Comparison of ENCODE assay signal across 21 mouse cellular contexts in genomic region chr9:19645193-19645592, GRCm38 (mm10). TPM values are rescaled to one million over a fixed set of nuclear protein-coding genes. Genes with fewer than 3 reads are reported as not detected.
DNase-seq lines count a peak whose midpoint lies in the region; ATAC-seq and TF ChIP-seq lines count a peak whose summit lies in the region.
"Had no signal": no experiment of that assay in that cellular context is flagged by ENCODE, and none has a peak within 500 bp of the region (broad histone marks: within the 10 kb centered on the region; RNA-seq: fewer than 3 reads in every experiment).

No protein-coding gene starts in this region.

- H3K9ac ChIP-seq in lung, postnatal 0 days (replicated peaks; ENCODE audit: low read depth): no peak overlapping the region
- H3K9ac ChIP-seq: embryonic facial prominence, embryonic 12.5 days; forebrain, embryonic 12.5 days had no signal

- no peaks in the 10 kb centered on the region for H3K79me2 ChIP-seq in macrophage (ENCODE audit: inconsistent target)

- peak; percentile 47 for TF ChIP-seq EP300 in lung, postnatal 0 days (IDR thresholded peaks at IDR 0.05)

- ATAC-seq in lung, postnatal 0 days: peak; percentile 73
- no peak for ATAC-seq in erythroid progenitor cell, adult 5-6 weeks (replicated peaks; ENCODE audit: low FRiP score, poor library complexity, severe bottlenecking)
- ATAC-seq: forebrain, embryonic 14.5 days; forebrain, embryonic 16.5 days had no signal

- DNase-seq in lung, postnatal 0 days (ENCODE audit: low spot score): peak; percentile 61
- no peak for DNase-seq in lung, postnatal 14 days
- peak; percentile 17 for DNase-seq in lung, postnatal 36 days
- DNase-seq in lung, adult 2 months: no peak
- no peak for DNase-seq in gastrocnemius, postnatal 36 days
- DNase-seq: adrenal gland, adult 2 months; adrenal gland, postnatal 10 days; adrenal gland, postnatal 25 days; cerebellum, adult 11-12 months; cerebellum, adult 2 months; cerebellum, adult 9-10 months; cerebellum, postnatal 10 days; cerebellum, postnatal 25 days had no signal

- no peak overlapping the region for H3K27ac ChIP-seq in lung, postnatal 0 days (ENCODE audit: low read length)
- peak overlapping the region; percentile 3; the same call in 1 of the 2 replicates for H3K27ac ChIP-seq in macrophage
- H3K27ac ChIP-seq: embryonic facial prominence, embryonic 10.5 days; embryonic facial prominence, embryonic 12.5 days; forebrain, embryonic 10.5 days; forebrain, embryonic 12.5 days had no signal

- no peak for TF ChIP-seq CTCF in lung, postnatal 0 days (IDR thresholded peaks at IDR 0.05)
- no peak for TF ChIP-seq CTCF in lung, adult 2 months (IDR thresholded peaks at IDR 0.05; ENCODE audit: insufficient read depth, low read length)

- TF ChIP-seq POLR2A in lung, adult 2 months (IDR thresholded peaks at IDR 0.05; ENCODE audit: borderline replicate concordance, extremely low read depth, low read depth, low read length): no peak

- intact Hi-C loops in gastrocnemius, postnatal 36 days (cut with DNase I): no loop called here

- H3K4me3 ChIP-seq in lung, postnatal 0 days (ENCODE audit: low read depth, low read length): no peak overlapping the region
- no peak overlapping the region for H3K4me3 ChIP-seq in lung, adult 2 months (replicated peaks; ENCODE audit: extremely low read depth, low read depth, low read length)
- no peak overlapping the region for H3K4me3 ChIP-seq in macrophage (ENCODE audit: inconsistent target)
- H3K4me3 ChIP-seq: embryonic facial prominence, embryonic 10.5 days; embryonic facial prominence, embryonic 12.5 days; forebrain, embryonic 10.5 days; forebrain, embryonic 12.5 days had no signal

- H3K9me3 ChIP-seq in lung, postnatal 0 days (ENCODE audit: low read length): no peaks in the 10 kb centered on the region
- H3K9me3 ChIP-seq: embryonic facial prominence, embryonic 10.5 days; embryonic facial prominence, embryonic 12.5 days; forebrain, embryonic 12.5 days had no signal

- WGBS in lung, postnatal 0 days: 61% methylated on average over 3 of the region's 3 CpGs
- WGBS in lung, adult 2 months: 73% methylated on average over 3 of the region's 3 CpGs
- WGBS in macrophage (ENCODE audit: missing documents): 77% methylated on average over 3 of the region's 3 CpGs

- peaks cover 24% of the 10 kb centered on the region; the same call in 1 of the 2 replicates for H3K36me3 ChIP-seq in lung, postnatal 0 days (ENCODE audit: insufficient read depth, low read length)
- H3K36me3 ChIP-seq in macrophage (ENCODE audit: inconsistent target): peaks cover 44% of the 10 kb centered on the region

- no peaks in the 10 kb centered on the region for H3K27me3 ChIP-seq in lung, postnatal 0 days (replicated peaks; ENCODE audit: insufficient read depth, low read length)
- H3K27me3 ChIP-seq: embryonic facial prominence, embryonic 12.5 days; forebrain, embryonic 12.5 days had no signal

- H3K4me1 ChIP-seq in lung, postnatal 0 days (ENCODE audit: insufficient read depth, low read depth, low read length): no peaks in the 10 kb centered on the region
- H3K4me1 ChIP-seq in lung, adult 2 months (ENCODE audit: control insufficient read depth, insufficient read depth, low read length): no peaks in the 10 kb centered on the region
- H3K4me1 ChIP-seq: embryonic facial prominence, embryonic 10.5 days; embryonic facial prominence, embryonic 12.5 days; forebrain, embryonic 10.5 days; forebrain, embryonic 12.5 days had no signal

- no peak overlapping the region for H3K4me2 ChIP-seq in lung, postnatal 0 days (replicated peaks; ENCODE audit: low read depth, low read length)
- H3K4me2 ChIP-seq: embryonic facial prominence, embryonic 12.5 days; forebrain, embryonic 12.5 days had no signal

RNA-seq across cellular contexts. Expression of gene Zfp317, which starts 23.3 kb away (rescaled TPM):
- 12.0 and 13.9 TPM in 2 replicates for polyA plus RNA-seq in lung, postnatal 0 days (2015; fragmentation: Nextera tagmentation; extraction: Ambion mirVana)
- polyA plus RNA-seq in lung, adult 2 months (2012; rRNA removed): 5.6 and 7.4 TPM in 2 replicates
- 10 to 100 TPM; 16.4 to 66.8 (median 39.3) TPM for total RNA-seq in macrophage (2018; cell fraction: chromatin; rRNA removed)
- total RNA-seq in macrophage (2018; cell fraction: cytosol; rRNA removed): 10 to 100 TPM in 12 of 26 experiments, 1 to 10 TPM in 14; 5.3 to 14.0 (median 9.7) TPM
- total RNA-seq in macrophage (2018; cell fraction: nucleus; rRNA removed): 10 to 100 TPM; 13.9 to 90.3 (median 32.5) TPM
- polyA plus RNA-seq in macrophage (2018): 6.9 to 10.8 TPM (median 8.5 TPM) in 3 replicates
- 5.8 and 7.5 TPM in 2 replicates for total RNA-seq in erythroid progenitor cell, adult 5-6 weeks (2015; ENCODE audit: low replicate concordance)
- 4.3 and 11.3 TPM in 2 replicates for total RNA-seq in erythroid progenitor cell, adult 5-6 weeks (2017; ENCODE audit: low replicate concordance)
- 10 to 100 TPM; 11.1 to 13.0 TPM for total RNA-seq in gastrocnemius, postnatal 36 days (2021)

Comparison
In these comparisons a context has a peak if more than half of its experiments do, and no peak if none do; other contexts are left out.
1. DNase-seq: peak in lung, postnatal 0 days (single experiment) and lung, postnatal 36 days (single experiment); none in lung, postnatal 14 days (single experiment), lung, adult 2 months (single experiment) and gastrocnemius, postnatal 36 days (0 of 2).